Mouse (Mus musculus) thymus, adult 2 months (tissue): ENCODE results near the gene Atad5. TPM values are rescaled to one million over a fixed set of nuclear protein-coding genes. Genes with fewer than 3 reads are reported as not detected.

Experiments used
- DNase-seq: peaks from one replicate; pipeline ENCODE4 v3.0.0; 2021
- H3K27ac ChIP-seq: fragments of 200-500 bp; 2 replicates; pipeline ENCODE4 v1.5.1; 2012; ENCODE audit warnings: low read length, control low read depth; ENCODE audit not compliant: control insufficient read depth, insufficient read depth
- H3K27me3 ChIP-seq: fragments of 200-500 bp; 2 replicates; pipeline ENCODE4 v1.6.1; 2012; ENCODE audit warnings: mild to moderate bottlenecking, low read length, moderate library complexity, mixed read lengths; ENCODE audit not compliant: control insufficient read depth, insufficient read depth
- H3K36me3 ChIP-seq: fragments of 200-500 bp; 2 replicates; pipeline ENCODE4 v1.6.1; 2012; ENCODE audit warnings: mild to moderate bottlenecking, low read length, moderate library complexity; ENCODE audit not compliant: control insufficient read depth, insufficient read depth
- H3K4me1 ChIP-seq: fragments of 200-500 bp; replicated peaks from 2 replicates; pipeline ENCODE4 v1.6.1; 2012; ENCODE audit warnings: low read length; ENCODE audit not compliant: control insufficient read depth, insufficient read depth
- H3K4me3 ChIP-seq: fragments of 200-500 bp; 2 replicates; pipeline ENCODE4 v1.5.1; 2012; ENCODE audit warnings: mild to moderate bottlenecking, low read length, control low read depth, moderate library complexity; ENCODE audit not compliant: control insufficient read depth, insufficient read depth
- CTCF ChIP-seq: fragments of 200-500 bp; IDR thresholded peaks from 2 replicates; pipeline ENCODE4 v1.5.1; 2012; ENCODE audit warnings: mild to moderate bottlenecking, control low read depth, low read length, moderate library complexity, borderline replicate concordance; ENCODE audit not compliant: control insufficient read depth, poor library complexity, insufficient read depth; ENCODE audit errors: extremely low read depth
- POLR2A ChIP-seq: fragments of 200-500 bp; IDR thresholded peaks from 2 replicates; pipeline ENCODE4 v1.6.1; 2012; ENCODE audit warnings: mild to moderate bottlenecking, low read length, control low read depth, moderate library complexity; ENCODE audit not compliant: control insufficient read depth, poor library complexity, insufficient read depth; ENCODE audit errors: extremely low read depth
- WGBS: fragments of 180-500 bp; shearing (Covaris S2); methylation state at CpG from one replicate; pipeline ENCODE4 v1.1.7; 2018; 5-methylcytosine and 5-hydroxymethylcytosine counted together
- polyA plus RNA-seq: library from polyadenylated mRNA; depleted of rRNA; stranded (reverse); fragments of >200 nt; gene quantifications from 2 replicates; pipeline ENCODE4 v1.2.3, GENCODE M21; 2012

The Atad5 gene
- polyA plus RNA-seq, 1 experiment, result 3.6 TPM

- TF ChIP-seq CTCF, result no peak
- no peak for TF ChIP-seq POLR2A
- peaks cover 17% of the 10 kb centered on the region for H3K4me1 ChIP-seq
- peak; percentile 51 for DNase-seq
- no peaks in the 10 kb centered on the region for H3K27me3 ChIP-seq
- H3K4me3 ChIP-seq, result peak overlapping the region; percentile 4; the same call in 1 of the 2 replicates
- peaks cover 28% of the 10 kb centered on the region; the same call in 1 of the 2 replicates for H3K36me3 ChIP-seq
- H3K27ac ChIP-seq, result peak overlapping the region; percentile 95
- WGBS, result 62% methylated on average over 11 of the region's 11 CpGs
These were observed 46.9 kb downstream of the Atad5 start for GRCm38 (mm10) chr11:80135954-80136683.

- WGBS, result 94% methylated on average over 13 of the region's 13 CpGs
- Histone ChIP-seq H3K27ac (peak overlapping the region; percentile 81), H3K4me1 (peaks cover 19% of the 10 kb centered on the region), H3K27me3 (no peaks in the 10 kb centered on the region), H3K36me3 (peaks cover 23% of the 10 kb centered on the region; the same call in 1 of the 2 replicates), H3K4me3 (no peak overlapping the region)
- TF ChIP-seq CTCF, result no peak
- no peak for TF ChIP-seq POLR2A
- no peak for DNase-seq
These were observed 47.6 kb downstream of the Atad5 start for GRCm38 (mm10) chr11:80136786-80137185.

GRCm38 (mm10) chr11:80137773-80138172 is 48.6 kb downstream of the Atad5 start:
- no peak overlapping the region for H3K27ac ChIP-seq
- peaks cover 14% of the 10 kb centered on the region; the same call in 1 of the 2 replicates for H3K36me3 ChIP-seq
- 92% methylated on average over 5 of the region's 5 CpGs for WGBS
- no peak overlapping the region for H3K4me3 ChIP-seq
- H3K27me3 ChIP-seq, result no peaks in the 10 kb centered on the region
- DNase-seq, result no peak
- peaks cover 20% of the 10 kb centered on the region for H3K4me1 ChIP-seq
- TF ChIP-seq POLR2A (no peak), CTCF (no peak)

- TF ChIP-seq CTCF (no peak), POLR2A (peak; percentile 54)
- Histone ChIP-seq H3K36me3 (peaks cover 3% of the 10 kb centered on the region; the same call in 1 of the 2 replicates), H3K4me3 (peak within 1 kb of the TSS; percentile 89), H3K27me3 (no peaks in the 10 kb centered on the region), H3K4me1 (peaks cover 22% of the 10 kb centered on the region), H3K27ac (peak within 1 kb of the TSS; percentile 44; the same call in 1 of the 2 replicates)
- under 1% methylated on average over 40 of the region's 40 CpGs for WGBS
- DNase-seq, result peak; percentile 78
These were observed 52.8 kb downstream of the Atad5 start, which contains the start of gene Tefm for GRCm38 (mm10) chr11:80141825-80142521. Gene Tefm, minus strand, starts transcription at chr11:80142175.

GRCm38 (mm10) chr11:80142872-80143271 is 53.7 kb downstream of the Atad5 start:
- Histone ChIP-seq H3K4me3 (peak overlapping the region; percentile 18; the same call in 1 of the 2 replicates), H3K27me3 (no peaks in the 10 kb centered on the region), H3K27ac (no peak overlapping the region), H3K36me3 (no peaks in the 10 kb centered on the region), H3K4me1 (peaks cover 24% of the 10 kb centered on the region)
- WGBS, result 48% methylated on average over 8 of the region's 8 CpGs
- TF ChIP-seq CTCF, result no peak
- TF ChIP-seq POLR2A, result no peak
- no peak for DNase-seq

GRCm38 (mm10) chr11:80145787-80146275 is 56.6 kb downstream of the Atad5 start:
- no peak for TF ChIP-seq CTCF
- TF ChIP-seq POLR2A, result no peak
- 8% methylated on average over 10 of the region's 10 CpGs for WGBS
- Histone ChIP-seq H3K27ac (peak overlapping the region; percentile 74), H3K27me3 (no peaks in the 10 kb centered on the region), H3K36me3 (no peaks in the 10 kb centered on the region), H3K4me3 (no peak overlapping the region), H3K4me1 (peaks cover 15% of the 10 kb centered on the region)
- peak; percentile 22 for DNase-seq
